Comparison of ENCODE assay signal across 8 mouse cellular contexts in the genomic region with DNA sequence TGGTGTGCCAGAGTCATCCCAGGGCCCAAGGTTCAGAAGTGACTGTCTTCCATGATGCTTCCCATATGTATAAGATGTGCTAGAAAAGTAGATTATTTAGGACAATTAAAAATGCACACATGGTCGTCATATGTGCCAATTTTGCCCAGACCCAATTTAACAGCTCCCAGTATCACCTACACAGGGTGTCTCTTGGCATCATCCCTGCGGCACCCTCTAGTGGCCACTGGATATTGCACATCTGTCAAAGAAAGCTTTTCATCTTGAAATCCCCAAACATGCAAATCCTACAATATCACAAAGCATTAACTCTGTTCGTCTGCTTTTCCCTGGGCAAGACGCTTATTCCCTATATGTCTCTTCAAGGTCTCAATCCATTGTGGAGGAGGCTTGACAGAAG.
DNase-seq lines count a peak whose midpoint lies in the region; ATAC-seq and TF ChIP-seq lines count a peak whose summit lies in the region.

No protein-coding gene starts in this region.

- no peaks in the 10 kb centered on the region for H3K27me3 ChIP-seq in thymus, adult 2 months (ENCODE audit: control insufficient read depth, insufficient read depth, low read length)
- H3K27me3 ChIP-seq in kidney, embryonic 14.5 days (ENCODE audit: control insufficient read depth, insufficient read depth, low read length): no peaks in the 10 kb centered on the region

- H3K9ac ChIP-seq in kidney, embryonic 14.5 days (ENCODE audit: low read depth, low read length): no peak overlapping the region

- H3K4me3 ChIP-seq in thymus, adult 2 months (ENCODE audit: control insufficient read depth, insufficient read depth, low read length): no peak overlapping the region
- H3K4me3 ChIP-seq in kidney, embryonic 14.5 days (ENCODE audit: low read length): no peak overlapping the region

- no peak for TF ChIP-seq CTCF in thymus, adult 2 months (IDR thresholded peaks at IDR 0.05; ENCODE audit: borderline replicate concordance, control insufficient read depth, extremely low read depth, insufficient read depth, low read length, poor library complexity)

- no peak for DNase-seq in cerebellum, adult 11-12 months
- peak; percentile 7 for DNase-seq in thymus, postnatal 14 days
- DNase-seq in thymus, adult 2 months: no peak
- peak; percentile 43 for DNase-seq in embryo, embryonic 9.5 days (ENCODE audit: extremely low spot score)
- DNase-seq in lung, postnatal 10 days: peak; percentile 37

- no peaks in the 10 kb centered on the region for H3K36me3 ChIP-seq in thymus, adult 2 months (ENCODE audit: control insufficient read depth, insufficient read depth, low read length)
- H3K36me3 ChIP-seq in kidney, embryonic 14.5 days (ENCODE audit: control insufficient read depth, insufficient read depth, low read length): no peaks in the 10 kb centered on the region

- ATAC-seq in cerebellum, adult (ENCODE audit: insufficient number of reproducible peaks, low FRiP score, low TSS enrichment): 0 out of 2 replicates have a peak, but pooled peaks have one; percentile 24
- ATAC-seq in kidney, embryonic 14.5 days (ENCODE audit: low FRiP score, low TSS enrichment): 0 out of 2 replicates have a peak, but pooled peaks have one; percentile 39
- ATAC-seq in megakaryocyte-erythroid progenitor cell, adult 5-6 weeks (replicated peaks; ENCODE audit: low FRiP score, low TSS enrichment, poor library complexity, severe bottlenecking): no peak

- no peak overlapping the region for H3K27ac ChIP-seq in thymus, adult 2 months (ENCODE audit: control insufficient read depth, insufficient read depth, low read length)
- no peak overlapping the region for H3K27ac ChIP-seq in kidney, embryonic 14.5 days (ENCODE audit: low read depth, low read length)

- no peaks in the 10 kb centered on the region for H3K4me1 ChIP-seq in thymus, adult 2 months (replicated peaks; ENCODE audit: control insufficient read depth, insufficient read depth, low read length)
- H3K4me1 ChIP-seq in kidney, embryonic 14.5 days (ENCODE audit: control insufficient read depth, insufficient read depth, low read length): no peaks in the 10 kb centered on the region; the same call in 1 of the 2 replicates

- no peaks in the 10 kb centered on the region for H3K9me3 ChIP-seq in kidney, embryonic 14.5 days (ENCODE audit: control insufficient read depth, low read length)

- H3K4me2 ChIP-seq in kidney, embryonic 14.5 days (replicated peaks; ENCODE audit: low read depth, low read length): no peak overlapping the region

- TF ChIP-seq POLR2A in thymus, adult 2 months (IDR thresholded peaks at IDR 0.05; ENCODE audit: control insufficient read depth, extremely low read depth, insufficient read depth, low read length, poor library complexity): no peak

- WGBS in thymus, adult 2 months: 43% methylated on average over 4 of the region's 4 CpGs
- WGBS in kidney, embryonic 14.5 days: 43% methylated on average over 4 of the region's 4 CpGs

Comparison
In these comparisons a context has a peak if more than half of its experiments do, and no peak if none do; other contexts are left out.
1. DNase-seq: peak in thymus, postnatal 14 days (single experiment), embryo, embryonic 9.5 days (single experiment) and lung, postnatal 10 days (single experiment); none in cerebellum, adult 11-12 months (single experiment) and thymus, adult 2 months (single experiment).